Mouse (Mus musculus): ENCODE measurements around the gene Hipk1. TPM values are rescaled to one million over a fixed set of nuclear protein-coding genes. Genes with fewer than 3 reads are reported as not detected.

Hipk1 gene
- total and polyA plus RNA-seq, 3 experiments, result 88.1 to 139 (median 131) TPM

- DNase-seq, result no peak
These were observed 44.7 kb downstream of the Hipk1 start for GRCm38 (mm10) chr3:103746711-103747110.

GRCm38 (mm10) chr3:103745001-103745770 is 46.2 kb downstream of the Hipk1 start:
- no peak for DNase-seq

GRCm38 (mm10) chr3:103743208-103743607 is 48.2 kb downstream of the Hipk1 start:
- DNase-seq, result no peak

- DNase-seq, result no peak
These were observed 51.0 kb downstream of the Hipk1 start for GRCm38 (mm10) chr3:103740342-103740741.

GRCm38 (mm10) chr3:103739329-103739728 is 52.0 kb downstream of the Hipk1 start, which contains the start of gene Gm10964:
Gm10964 (plus strand) TSS chr3:103739366.
- no peak for DNase-seq

- peak; percentile 83 for DNase-seq
These were observed 53.4 kb downstream of the Hipk1 start, which contains the start of gene Olfml3 for GRCm38 (mm10) chr3:103737778-103738571. Olfml3 (minus strand) TSS chr3:103738001.

- DNase-seq, result peak; percentile 21
These were observed 54.2 kb downstream of the Hipk1 start for GRCm38 (mm10) chr3:103737061-103737754.

- DNase-seq, result no peak
These were observed 55.4 kb downstream of the Hipk1 start for GRCm38 (mm10) chr3:103735776-103736600.

GRCm38 (mm10) chr3:103734696-103735519 is 56.5 kb downstream of the Hipk1 start:
- peak; percentile 47 for DNase-seq

GRCm38 (mm10) chr3:103733799-103734695 is 57.3 kb downstream of the Hipk1 start:
- DNase-seq, result no peak

GRCm38 (mm10) chr3:103733176-103733575 is 58.2 kb downstream of the Hipk1 start:
- DNase-seq, result no peak

- no peak for DNase-seq
These were observed 59.2 kb downstream of the Hipk1 start for GRCm38 (mm10) chr3:103732116-103732515.

- DNase-seq, result no peak
These were observed 61.5 kb downstream of the Hipk1 start for GRCm38 (mm10) chr3:103729850-103730249.

GRCm38 (mm10) chr3:103727813-103728326 is 63.5 kb downstream of the Hipk1 start:
- DNase-seq, result no peak

GRCm38 (mm10) chr3:103726642-103727041 is 64.7 kb downstream of the Hipk1 start:
- no peak for DNase-seq

GRCm38 (mm10) chr3:103724137-103724536 is 67.2 kb downstream of the Hipk1 start:
- DNase-seq, result no peak

- DNase-seq, result no peak
These were observed 72.6 kb downstream of the Hipk1 start for GRCm38 (mm10) chr3:103718728-103719127.

GRCm38 (mm10) chr3:103716774-103717760 is 74.3 kb downstream of the Hipk1 start:
- DNase-seq, result no peak

All from adrenal gland, adult 2 months (tissue).